Mouse (Mus musculus) limb, embryonic 11.5 days (tissue): ENCODE measurements at regions not wholly inside any gene's neighbourhood (a gene's known extent, or its start where the extent isn't known, plus 50 kb on each side); places are given as distances from the start of the nearest gene placed in this dataset.

Experiments used
- ATAC-seq: fragments of 200-750 bp; cut with Nextera tagmentation; 2 replicates; pipeline ENCODE4 v1.8.0; 2017; ENCODE audit warnings: low read depth; ENCODE audit not compliant: insufficient number of reproducible peaks, low FRiP score, low TSS enrichment
- DNase-seq: peaks from one replicate; pipeline ENCODE4 v3.0.0-alpha.2; 2015; ENCODE audit warnings: low spot score
- H3K27ac ChIP-seq: fragments of 300-500 bp; sonication (generic); replicated peaks from 2 replicates; pipeline ENCODE4 v1.5.1; 2014; ENCODE audit warnings: low read depth, mild to moderate bottlenecking, low read length
- H3K27me3 ChIP-seq: fragments of 300-500 bp; sonication (generic); 2 replicates; pipeline ENCODE4 v1.6.1; 2014; ENCODE audit warnings: mild to moderate bottlenecking, low read length, mixed read lengths; ENCODE audit not compliant: control insufficient read depth, insufficient read depth
- H3K36me3 ChIP-seq: fragments of 300-500 bp; sonication (generic); 2 replicates; pipeline ENCODE4 v1.6.1; 2014; ENCODE audit warnings: mild to moderate bottlenecking, low read length, moderate library complexity, mixed read lengths; ENCODE audit not compliant: control insufficient read depth, insufficient read depth
- H3K4me1 ChIP-seq: fragments of 300-500 bp; sonication (generic); 2 replicates; pipeline ENCODE4 v1.6.1; 2014; ENCODE audit warnings: low read length, mixed read lengths; ENCODE audit not compliant: control insufficient read depth, insufficient read depth
- H3K4me2 ChIP-seq: fragments of 300-500 bp; sonication (generic); 2 replicates; pipeline ENCODE4 v1.6.1; 2014; ENCODE audit warnings: low read depth, mild to moderate bottlenecking, moderate library complexity; ENCODE audit not compliant: severe bottlenecking
- H3K4me3 ChIP-seq: fragments of 300-500 bp; sonication (generic); 2 replicates; pipeline ENCODE4 v1.5.1; 2014; ENCODE audit warnings: low read depth, low read length
- H3K9ac ChIP-seq: fragments of 300-500 bp; sonication (generic); 2 replicates; pipeline ENCODE4 v1.6.1; 2014; ENCODE audit warnings: mild to moderate bottlenecking, low read length
- H3K9me3 ChIP-seq: fragments of 300-500 bp; sonication (generic); 2 replicates; pipeline ENCODE4 v1.6.1; 2016; ENCODE audit warnings: low read length; ENCODE audit not compliant: control insufficient read depth
- WGBS: fragments of 180-500 bp; shearing (Covaris S2); extraction: QIAGEN DNeasy Blood & Tissue Kit; methylation state at CpG from one replicate; pipeline ENCODE4 v1.1.7; 2014; 5-methylcytosine and 5-hydroxymethylcytosine counted together

GRCm38 (mm10) chr1:40954720-40955163 is 149.3 kb downstream of the Tmem182 start:
- H3K4me3 ChIP-seq: no peak overlapping the region
- H3K9ac ChIP-seq: no peak overlapping the region
- WGBS: 89% methylated on average over 14 of the region's 14 CpGs
- ATAC-seq (no peak), DNase-seq (no peak)
- H3K27me3 ChIP-seq: no peaks in the 10 kb centered on the region
- H3K27ac ChIP-seq: no peak overlapping the region
- no peaks in the 10 kb centered on the region for H3K9me3 ChIP-seq
- no peaks in the 10 kb centered on the region for H3K4me1 ChIP-seq
- no peak overlapping the region for H3K4me2 ChIP-seq
- no peaks in the 10 kb centered on the region for H3K36me3 ChIP-seq

DNA sequence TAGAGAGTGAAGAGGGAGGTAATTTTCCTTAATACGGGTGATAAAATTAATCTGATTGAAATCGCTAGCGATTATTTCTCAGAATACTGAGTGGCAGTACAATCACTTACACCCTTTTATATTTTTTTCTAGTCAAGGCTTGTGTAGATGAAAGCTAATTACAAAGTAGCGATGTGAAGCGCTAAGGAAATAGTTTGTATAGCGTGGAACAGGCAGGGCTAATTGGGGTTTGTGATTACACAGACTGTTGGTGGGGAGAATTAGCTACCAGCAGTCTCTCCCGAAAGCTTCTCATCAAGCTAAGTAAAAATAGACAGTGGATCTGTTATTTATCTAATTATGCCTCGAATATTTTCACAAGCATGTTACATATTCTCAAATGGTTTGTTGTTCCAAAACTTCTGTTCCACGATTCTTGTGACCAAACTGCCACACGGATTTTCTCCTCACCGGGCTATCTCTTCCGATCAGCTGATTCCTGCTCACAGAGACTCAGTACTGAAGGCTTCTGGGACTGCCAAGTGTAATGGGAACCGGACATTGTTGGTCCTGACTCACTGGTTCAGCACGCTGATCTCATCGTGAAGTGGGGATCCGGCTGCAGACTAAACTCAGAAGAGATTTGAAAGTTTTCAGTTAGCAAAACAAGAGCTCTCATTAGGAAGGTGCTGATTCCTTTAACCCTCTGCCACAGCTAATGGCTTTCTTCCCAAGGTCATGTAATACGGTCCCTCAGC is 162.5 kb downstream of the Tmem182 start:
- no peak overlapping the region for H3K4me2 ChIP-seq
- H3K27ac ChIP-seq: no peak overlapping the region
- 67% methylated on average over 17 of the region's 17 CpGs for WGBS
- DNase-seq (no peak), ATAC-seq (no peak)
- H3K4me1 ChIP-seq: no peaks in the 10 kb centered on the region
- no peaks in the 10 kb centered on the region for H3K36me3 ChIP-seq
- H3K9ac ChIP-seq: no peak overlapping the region
- H3K4me3 ChIP-seq: no peak overlapping the region
- no peaks in the 10 kb centered on the region for H3K9me3 ChIP-seq
- no peaks in the 10 kb centered on the region for H3K27me3 ChIP-seq

DNA sequence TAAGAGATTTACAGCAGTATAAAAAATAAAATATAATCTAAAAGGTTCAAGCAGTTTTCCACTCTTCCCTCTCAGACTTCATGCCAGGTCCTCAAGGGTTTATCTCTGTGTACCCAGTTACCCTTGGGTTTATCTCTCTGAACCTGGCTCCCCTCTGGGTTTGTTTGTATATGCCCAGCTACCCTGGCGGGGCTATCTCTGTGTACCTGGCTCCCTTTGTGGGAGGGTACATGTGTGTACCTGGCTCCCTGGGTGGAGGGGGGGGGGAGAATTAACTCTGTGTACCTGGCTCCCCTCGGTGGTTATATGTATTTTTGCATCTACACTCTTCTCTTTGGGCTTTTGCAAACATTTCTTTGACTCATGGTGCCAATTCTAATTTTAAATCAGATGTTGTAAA is 178.4 kb downstream of the Tmem182 start:
- WGBS: 78% methylated on average over 2 of the region's 2 CpGs
- Histone ChIP-seq H3K27me3 (no peaks in the 10 kb centered on the region), H3K9me3 (no peaks in the 10 kb centered on the region), H3K4me1 (no peaks in the 10 kb centered on the region), H3K4me2 (no peak overlapping the region), H3K36me3 (no peaks in the 10 kb centered on the region), H3K9ac (no peak overlapping the region), H3K4me3 (no peak overlapping the region), H3K27ac (no peak overlapping the region)
- DNase-seq (peak; percentile 14), ATAC-seq (no peak)

GRCm38 (mm10) chr1:40993327-40993726 is 187.9 kb downstream of the Tmem182 start:
- DNase-seq (peak; percentile 9), ATAC-seq (no peak)
- Histone ChIP-seq H3K9ac (no peak overlapping the region), H3K27ac (no peak overlapping the region), H3K27me3 (no peaks in the 10 kb centered on the region), H3K36me3 (no peaks in the 10 kb centered on the region), H3K4me3 (no peak overlapping the region), H3K4me2 (no peak overlapping the region), H3K4me1 (no peaks in the 10 kb centered on the region), H3K9me3 (no peaks in the 10 kb centered on the region)
- WGBS: 85% methylated on average over 4 of the region's 4 CpGs

- H3K4me1 ChIP-seq: peaks cover 9% of the 10 kb centered on the region
- H3K4me2 ChIP-seq: no peak overlapping the region
- DNase-seq (peak; percentile 61), ATAC-seq (no peak)
- H3K27ac ChIP-seq: no peak overlapping the region
- H3K36me3 ChIP-seq: no peaks in the 10 kb centered on the region
- H3K4me3 ChIP-seq: no peak overlapping the region
- H3K9me3 ChIP-seq: no peaks in the 10 kb centered on the region
- WGBS: 54% methylated on average over 13 of the region's 13 CpGs
- H3K27me3 ChIP-seq: no peaks in the 10 kb centered on the region
- H3K9ac ChIP-seq: no peak overlapping the region
These were observed 196.0 kb downstream of the Tmem182 start for GRCm38 (mm10) chr1:41001154-41001949.

- H3K36me3 ChIP-seq: no peaks in the 10 kb centered on the region
- no peak overlapping the region for H3K4me2 ChIP-seq
- H3K27me3 ChIP-seq: no peaks in the 10 kb centered on the region
- no peak for DNase-seq
- H3K4me1 ChIP-seq: peaks cover 13% of the 10 kb centered on the region
- H3K9me3 ChIP-seq: no peaks in the 10 kb centered on the region
- no peak overlapping the region for H3K27ac ChIP-seq
- ATAC-seq: no peak
- no peak overlapping the region for H3K9ac ChIP-seq
- 44% methylated on average over 9 of the region's 9 CpGs for WGBS
- no peak overlapping the region for H3K4me3 ChIP-seq
These were observed 196.6 kb downstream of the Tmem182 start for GRCm38 (mm10) chr1:41002006-41002405.

- Histone ChIP-seq H3K36me3 (no peaks in the 10 kb centered on the region), H3K4me3 (no peak overlapping the region), H3K9ac (no peak overlapping the region), H3K4me1 (no peaks in the 10 kb centered on the region), H3K9me3 (no peaks in the 10 kb centered on the region), H3K4me2 (no peak overlapping the region), H3K27ac (no peak overlapping the region), H3K27me3 (no peaks in the 10 kb centered on the region)
- ATAC-seq (no peak), DNase-seq (no peak)
- 96% methylated on average over 4 of the region's 4 CpGs for WGBS
These were observed 221.5 kb downstream of the Tmem182 start for GRCm38 (mm10) chr1:41026943-41027342.

DNA sequence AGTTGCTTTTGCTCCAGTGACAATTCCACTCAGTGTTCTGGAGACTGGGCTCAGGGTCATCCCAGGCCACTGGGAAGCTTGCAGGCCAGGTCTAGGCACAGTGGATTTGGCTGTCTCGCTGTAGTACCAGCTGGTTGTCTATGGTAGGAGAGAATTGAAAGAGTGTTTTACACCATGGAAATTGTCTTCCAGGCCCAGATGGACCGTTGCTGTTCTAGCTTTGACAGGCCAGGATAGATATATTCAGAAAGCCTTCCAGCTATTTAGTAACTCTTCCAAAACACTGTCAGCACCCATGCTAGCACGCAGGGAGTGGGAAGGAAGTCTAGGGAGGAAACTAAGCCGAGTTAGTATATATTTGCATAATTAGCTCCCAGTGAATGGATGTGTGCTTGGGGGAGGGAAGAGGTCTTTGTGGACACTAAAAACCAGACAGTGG is 222.2 kb downstream of the Tmem182 start:
- no peak overlapping the region for H3K4me2 ChIP-seq
- 73% methylated on average over 4 of the region's 4 CpGs for WGBS
- H3K27ac ChIP-seq: no peak overlapping the region
- H3K9ac ChIP-seq: no peak overlapping the region
- no peak for ATAC-seq
- no peak overlapping the region for H3K4me3 ChIP-seq
- H3K4me1 ChIP-seq: no peaks in the 10 kb centered on the region
- DNase-seq: no peak
- H3K36me3 ChIP-seq: no peaks in the 10 kb centered on the region
- no peaks in the 10 kb centered on the region for H3K27me3 ChIP-seq
- no peaks in the 10 kb centered on the region for H3K9me3 ChIP-seq
